Mouse (Mus musculus) CD4-positive, CD25-positive, alpha-beta regulatory T cell, adult 4 months (primary cell): Measurements from ENCODE around the gene Ube2e1. TPM values are rescaled to one million over a fixed set of nuclear protein-coding genes. Genes with fewer than 3 reads are reported as not detected.
"Not testable (repeated sequence)": the region's sequence is repeated elsewhere in the genome, so short reads cannot be mapped to it uniquely, and the experiment has no call there.

Experiments
- ATAC-seq: one replicate; pipeline ENCODE4 v1.8.0; 2017
- polyA plus RNA-seq, 2 experiments: library from polyadenylated mRNA; unstranded; fragments of 100-300 nt; shearing (Covaris generic); gene quantifications; one replicate each; pipeline ENCODE4 v1.2.1; 2017

The Ube2e1 gene
- polyA plus RNA-seq, 2 experiments from 2014 or later, result 36.7 to 70.3 TPM

DNA sequence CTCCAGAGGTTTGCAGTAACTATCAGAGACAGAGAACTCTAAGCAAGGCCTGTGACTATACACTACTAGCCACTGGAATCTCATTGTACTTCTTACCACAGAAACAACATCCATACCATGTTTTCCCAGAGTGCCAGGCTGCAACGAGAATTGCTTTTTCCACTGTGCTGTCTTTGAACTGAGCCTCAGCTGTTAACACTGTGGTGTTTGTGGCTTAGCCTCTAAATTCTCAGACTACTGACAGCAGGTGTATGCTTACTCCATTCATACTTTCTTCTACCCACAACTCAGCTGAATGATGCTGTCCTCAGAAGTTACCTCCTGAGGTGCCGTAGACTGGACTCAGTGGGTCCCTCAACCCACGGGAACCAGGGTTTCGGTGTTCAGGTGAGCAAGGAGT is 89.9 kb downstream of the Ube2e1 start:
- ATAC-seq, result no peak

DNA sequence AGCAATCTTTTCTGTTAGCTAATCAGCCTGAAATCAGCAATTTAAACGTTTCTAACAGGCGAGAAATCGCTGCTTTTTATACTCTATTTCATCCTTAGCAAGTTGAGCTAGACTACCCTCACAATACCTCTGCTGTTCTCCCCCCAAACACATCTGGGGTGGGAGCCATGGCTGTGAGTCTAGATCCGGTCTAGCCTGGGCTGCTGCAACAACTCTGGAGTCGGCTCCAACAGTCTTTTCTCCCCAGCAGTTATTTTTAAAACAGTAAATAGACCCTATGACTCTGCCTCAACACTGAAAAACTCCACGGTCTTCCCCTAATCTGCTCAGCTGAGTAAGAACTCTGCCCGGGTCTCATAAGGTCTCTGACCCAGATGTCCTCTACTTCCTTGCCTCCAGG is 91.5 kb downstream of the Ube2e1 start:
- ATAC-seq, result no peak

DNA sequence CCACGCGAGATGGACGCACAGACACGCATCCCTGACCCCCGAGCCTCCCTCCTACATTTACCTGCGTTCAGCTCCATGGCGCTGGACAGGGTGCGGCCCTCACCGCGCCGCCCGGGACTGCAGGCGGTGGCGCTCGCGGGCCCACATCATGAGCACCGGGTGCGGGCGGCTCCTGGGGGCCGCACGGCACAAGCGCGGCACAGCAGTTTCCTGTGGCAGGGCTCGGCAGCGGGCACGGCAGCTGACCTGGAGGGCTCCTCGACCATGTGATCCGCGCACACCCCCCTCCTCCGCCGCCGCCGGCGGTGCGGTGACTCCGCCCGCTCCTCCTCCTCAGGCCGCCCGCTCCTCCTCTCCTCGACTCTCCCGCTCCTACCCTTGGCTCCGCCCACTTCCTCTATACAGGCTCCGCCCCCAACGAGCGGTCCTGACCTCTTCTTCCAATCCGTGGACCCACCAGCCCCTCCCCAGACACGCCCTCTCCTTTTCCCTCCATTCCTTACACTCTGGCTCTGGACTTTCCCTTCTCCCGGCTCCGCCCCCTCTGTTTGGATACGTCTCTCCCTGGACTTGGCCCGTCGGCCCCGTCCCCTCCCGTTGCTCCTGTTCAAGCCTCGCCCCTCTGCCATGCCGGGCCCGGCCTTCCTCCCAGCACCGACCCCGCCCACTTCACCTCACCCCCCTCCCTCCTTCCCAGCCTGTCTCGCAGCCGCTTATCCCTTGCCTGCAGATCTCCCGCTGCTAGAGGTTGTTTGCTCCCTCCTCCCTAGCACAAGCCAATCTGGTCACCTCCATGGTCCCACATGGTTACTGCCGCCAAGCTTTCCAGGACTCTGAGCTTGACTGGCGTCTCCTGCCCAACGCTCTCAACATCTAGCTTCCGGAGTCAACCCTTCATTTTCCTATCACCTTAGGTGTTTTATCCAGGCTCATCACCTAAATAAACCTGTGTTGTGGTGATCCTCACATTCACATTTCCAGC is 92.6 kb downstream of the Ube2e1 start, which contains the start of gene Nr1d2:
Nr1d2 (minus strand) TSS at position 378 of the 982 bp plus-strand sequence.
- ATAC-seq, result peak; percentile 73

DNA sequence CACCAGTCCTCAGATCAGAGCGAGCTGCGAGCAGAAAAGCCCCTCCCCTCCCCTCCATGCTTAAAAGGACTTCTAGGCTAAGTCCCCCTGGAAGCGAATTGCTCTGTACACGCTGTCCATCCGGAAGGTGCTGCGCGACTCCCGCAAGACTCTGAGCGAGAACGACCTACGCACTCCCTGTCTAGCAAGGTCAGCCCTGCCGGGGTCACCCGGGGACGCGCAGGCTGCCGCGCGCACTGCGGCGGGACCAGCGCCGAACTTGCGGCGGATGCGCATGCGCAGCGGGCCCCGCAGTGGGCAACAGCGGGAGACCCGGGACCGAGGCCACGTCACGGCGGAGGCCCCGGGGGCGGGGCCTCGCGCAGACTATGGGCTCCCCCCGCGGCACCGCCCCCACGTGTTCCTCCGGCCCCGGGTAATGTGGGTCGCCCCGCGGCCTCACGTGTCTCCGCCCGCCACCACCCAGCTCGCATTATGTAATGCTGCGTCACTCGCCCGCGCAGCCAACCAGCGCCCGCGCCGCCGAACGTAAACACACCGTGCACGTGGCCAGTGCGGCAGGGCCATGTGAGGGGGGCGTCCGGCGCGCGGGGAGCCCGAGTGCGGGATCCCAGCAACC is 93.4 kb downstream of the Ube2e1 start:
- ATAC-seq, result peak; percentile 78

DNA sequence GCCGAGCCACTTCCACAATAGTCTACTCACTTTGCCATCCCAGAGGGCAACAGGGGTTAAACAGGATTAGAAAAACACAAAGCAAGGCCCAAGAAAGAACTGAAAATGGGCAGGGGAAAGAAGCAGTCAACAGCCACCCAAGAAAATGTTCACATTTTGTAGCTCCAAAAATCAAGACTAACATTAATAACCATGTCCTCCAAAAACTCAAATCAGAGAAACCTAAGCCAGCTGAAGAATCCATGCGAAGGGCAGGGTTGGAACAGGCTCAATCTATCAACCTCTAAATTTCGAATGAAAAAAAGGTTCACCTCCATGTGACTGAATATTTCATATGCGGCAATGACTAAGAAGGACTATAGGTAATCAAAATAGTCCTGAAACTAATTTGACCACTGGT is 94.3 kb downstream of the Ube2e1 start:
- ATAC-seq, result no peak

DNA sequence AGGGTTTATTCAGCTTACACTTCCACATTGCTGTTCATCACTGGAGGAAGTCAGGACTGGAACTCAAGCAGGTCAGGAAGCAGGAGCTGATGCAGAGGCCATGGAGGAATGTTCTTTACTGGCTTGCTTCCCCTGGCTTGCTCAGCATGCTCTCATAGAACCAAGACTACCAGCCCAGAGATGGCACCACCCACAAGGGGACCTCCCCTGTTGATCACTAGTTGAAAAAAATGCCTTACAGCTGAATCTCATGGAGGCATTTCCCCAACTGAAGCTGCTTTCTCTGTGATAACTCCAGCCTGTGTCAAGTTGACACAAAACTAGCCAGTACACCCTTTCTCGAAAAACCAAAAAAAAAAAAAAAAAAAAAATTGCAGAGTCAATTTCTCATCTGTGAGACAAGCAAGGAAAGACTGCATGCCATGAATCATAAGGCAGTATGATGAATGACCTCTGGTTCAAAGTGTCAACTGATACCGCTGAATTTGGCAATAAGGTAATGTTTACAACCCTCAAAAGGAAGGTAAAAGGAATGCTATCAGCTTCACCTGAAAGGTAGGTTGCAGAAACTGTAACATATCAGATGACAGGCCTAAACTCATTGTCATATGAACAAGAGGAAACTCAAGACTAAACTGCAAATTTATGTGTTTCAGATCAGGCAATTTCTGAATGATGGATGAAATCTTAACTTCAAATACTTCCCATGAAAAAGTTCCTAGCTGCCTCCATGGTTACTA is 95.0 kb downstream of the Ube2e1 start:
- ATAC-seq, result not testable (repeated sequence)

DNA sequence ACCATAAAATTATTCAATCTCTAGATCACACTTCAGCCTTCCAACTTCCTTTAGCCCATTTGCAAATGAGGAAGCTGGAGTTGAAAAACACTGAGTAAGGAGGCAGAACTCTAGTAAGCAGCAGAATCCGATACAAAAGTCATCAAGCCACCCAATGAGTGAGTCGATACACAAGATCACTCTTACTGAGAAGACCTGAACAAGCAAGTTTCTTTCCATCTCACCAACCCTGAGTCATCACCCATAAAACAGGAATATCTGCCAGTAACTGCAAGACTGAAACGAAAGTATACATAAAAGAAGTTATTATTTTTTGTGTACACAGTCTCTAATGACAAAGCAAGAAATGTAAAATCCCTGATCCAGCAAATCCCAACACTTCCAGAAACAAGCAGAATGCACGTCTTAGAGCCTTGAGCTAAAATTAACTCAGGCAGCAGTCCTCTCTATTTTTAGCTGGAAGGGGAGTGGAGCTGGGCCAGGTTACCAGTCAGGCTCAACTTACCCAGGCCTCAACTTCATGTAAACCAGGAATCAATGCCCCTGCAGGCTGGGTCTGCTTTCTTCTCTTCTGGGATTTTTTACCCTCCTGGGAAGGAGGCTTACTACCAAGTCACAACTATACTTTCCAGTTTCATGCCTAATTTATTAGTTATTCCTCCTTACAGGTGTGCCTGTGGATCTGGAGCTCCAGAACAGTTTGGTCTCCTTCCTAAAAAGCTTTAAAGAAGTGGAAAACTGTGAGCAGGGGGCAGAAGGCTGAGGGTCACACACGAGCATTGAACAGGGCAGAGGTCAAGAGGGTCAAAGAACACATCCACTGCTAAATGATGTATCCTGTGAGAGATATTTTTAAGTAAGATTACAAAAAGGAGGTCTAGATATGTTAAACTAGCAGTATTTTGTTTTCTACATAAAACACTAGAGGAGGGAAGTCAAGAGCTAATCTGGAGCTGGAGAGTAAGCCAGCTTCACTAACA is 97.4 kb downstream of the Ube2e1 start:
- no peak for ATAC-seq

DNA sequence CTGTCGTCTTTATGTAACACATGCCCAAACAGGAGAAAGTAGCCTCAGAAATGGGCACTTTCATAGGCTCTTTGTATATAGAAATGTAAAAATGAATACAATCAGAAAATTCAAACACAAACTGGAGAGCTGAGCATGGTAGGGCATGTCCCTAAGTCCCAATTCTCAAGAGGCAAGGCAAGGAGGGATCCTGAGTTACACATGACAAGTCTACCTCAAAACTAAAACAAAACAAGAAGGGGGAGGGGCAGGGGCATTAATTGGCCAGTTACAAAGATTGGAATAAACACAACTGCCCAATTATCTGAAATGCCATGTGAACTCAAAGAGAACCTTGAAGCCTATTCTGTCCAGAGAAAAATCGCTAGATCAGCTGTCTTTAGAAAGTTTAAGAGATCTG is 98.6 kb downstream of the Ube2e1 start:
- ATAC-seq, result no peak

Other genes with a start within 250 kb of the Ube2e1 start
- gene Nr1d2, start 92.7 kb downstream of the Ube2e1 start, polyA plus RNA-seq, result 10 to 100 TPM; 10.2 to 12.8 TPM
- 10 to 100 TPM; 31.7 to 35.4 TPM for gene Nkiras1, start 60.7 kb downstream of the Ube2e1 start, polyA plus RNA-seq
- 1,000 to 10,000 TPM in 1 of 2 experiments, 100 to 1,000 TPM in 1; 891 to 1,133 TPM for gene Rpl15, start 60.5 kb downstream of the Ube2e1 start, polyA plus RNA-seq